Mouse (Mus musculus): ENCODE results near the gene Cacna1c. TPM values are rescaled to one million over a fixed set of nuclear protein-coding genes. Genes with fewer than 3 reads are reported as not detected.
"Not testable (repeated sequence)": the region's sequence is repeated elsewhere in the genome, so short reads cannot be mapped to it uniquely, and the experiment has no call there.

Cacna1c gene
- polyA plus RNA-seq, 1 experiment from 2014 or later: 5.2 TPM

- H3K36me3 ChIP-seq: peaks cover 19% of the 10 kb centered on the region
- H3K9me3 ChIP-seq: no peaks in the 10 kb centered on the region
- H3K4me1 ChIP-seq (replicated peaks): no peaks in the 10 kb centered on the region
- ATAC-seq: no peak
- H3K9ac ChIP-seq (replicated peaks): no peak overlapping the region
- no peak overlapping the region for H3K4me2 ChIP-seq (replicated peaks)
- no peak overlapping the region for H3K27ac ChIP-seq
- no peaks in the 10 kb centered on the region for H3K27me3 ChIP-seq
- WGBS: 94% methylated on average over 7 of the region's 7 CpGs
- no peak overlapping the region for H3K4me3 ChIP-seq (replicated peaks)
Measured at GRCm38 (mm10) chr6:118603825-118604224, 592.4 kb downstream of the Cacna1c start.

- Histone ChIP-seq H3K27ac (peak overlapping the region; percentile 35; the same call in 1 of the 2 replicates), H3K9me3 (no peaks in the 10 kb centered on the region), H3K4me3 (replicated peaks) (no peak overlapping the region), H3K9ac (replicated peaks) (no peak overlapping the region), H3K4me2 (replicated peaks) (no peak overlapping the region), H3K4me1 (replicated peaks) (peaks cover 22% of the 10 kb centered on the region), H3K36me3 (peaks cover 26% of the 10 kb centered on the region), H3K27me3 (peaks cover 23% of the 10 kb centered on the region)
- ATAC-seq: no peak
- WGBS: 67% methylated on average over 9 of the region's 9 CpGs
Measured at GRCm38 (mm10) chr6:118595681-118596055, 600.5 kb downstream of the Cacna1c start.

DNA sequence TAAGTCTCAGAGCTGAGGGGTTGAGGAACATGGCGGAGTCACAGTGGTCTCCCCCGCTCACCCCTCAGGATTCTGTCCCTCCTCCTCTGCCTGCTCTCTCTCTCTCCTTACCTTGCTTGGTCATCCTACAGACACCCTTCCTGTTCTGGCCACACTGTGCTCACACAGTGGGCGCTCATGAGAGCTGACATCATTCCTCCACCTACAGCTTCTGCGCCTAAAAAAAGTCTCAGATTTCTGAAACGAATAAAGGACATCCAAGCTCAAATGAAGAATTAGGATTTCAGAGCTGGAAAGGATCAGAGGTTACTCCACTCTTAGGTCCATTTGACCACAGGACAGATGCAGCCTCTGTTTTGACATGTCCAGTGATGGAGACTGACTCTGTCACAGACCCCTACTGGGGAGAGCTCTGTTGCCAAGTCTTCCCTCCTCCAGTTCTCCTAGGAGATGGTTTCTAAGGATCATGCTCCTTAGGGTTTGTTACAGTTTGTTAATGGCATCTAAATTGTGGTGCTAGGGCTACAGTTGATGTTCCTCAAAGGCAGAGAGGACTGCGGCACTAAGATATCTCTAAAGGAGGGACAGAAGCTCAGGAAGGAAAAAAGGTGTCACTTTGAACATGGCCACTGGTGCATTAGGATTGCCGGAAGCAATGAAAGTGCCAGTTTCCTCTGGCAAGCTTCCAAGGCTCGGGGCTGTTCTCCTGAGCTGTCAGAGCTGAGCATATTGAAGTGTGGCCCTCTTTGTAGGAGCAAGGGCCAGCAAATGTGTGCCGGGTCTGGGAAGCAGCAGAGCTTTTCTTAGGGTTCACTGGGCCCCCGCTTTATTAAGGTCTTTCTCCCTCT is 601.2 kb downstream of the Cacna1c start:
- 85% methylated on average over 10 of the region's 10 CpGs for WGBS
- H3K27me3 ChIP-seq: peaks cover 23% of the 10 kb centered on the region
- no peak for ATAC-seq

GRCm38 (mm10) chr6:118594070-118594469 is 602.1 kb downstream of the Cacna1c start:
- Histone ChIP-seq H3K4me3 (replicated peaks) (peak overlapping the region; percentile 41), H3K27me3 (peaks cover 23% of the 10 kb centered on the region), H3K4me1 (replicated peaks) (peaks cover 22% of the 10 kb centered on the region), H3K9ac (replicated peaks) (no peak overlapping the region; the same call in 1 of the 2 replicates), H3K4me2 (replicated peaks) (peak overlapping the region; percentile 75), H3K9me3 (no peaks in the 10 kb centered on the region), H3K27ac (no peak overlapping the region), H3K36me3 (peaks cover 26% of the 10 kb centered on the region)
- WGBS: 34% methylated on average over 10 of the region's 10 CpGs
- ATAC-seq: peak; percentile 51

More for the DNA sequence above, 601.2 kb downstream of the Cacna1c start:
- Histone ChIP-seq H3K4me3 (replicated peaks) (no peak overlapping the region), H3K9me3 (no peaks in the 10 kb centered on the region), H3K9ac (replicated peaks) (no peak overlapping the region), H3K27ac (no peak overlapping the region), H3K36me3 (peaks cover 26% of the 10 kb centered on the region), H3K4me1 (replicated peaks) (peaks cover 22% of the 10 kb centered on the region), H3K4me2 (replicated peaks) (no peak overlapping the region)

DNA sequence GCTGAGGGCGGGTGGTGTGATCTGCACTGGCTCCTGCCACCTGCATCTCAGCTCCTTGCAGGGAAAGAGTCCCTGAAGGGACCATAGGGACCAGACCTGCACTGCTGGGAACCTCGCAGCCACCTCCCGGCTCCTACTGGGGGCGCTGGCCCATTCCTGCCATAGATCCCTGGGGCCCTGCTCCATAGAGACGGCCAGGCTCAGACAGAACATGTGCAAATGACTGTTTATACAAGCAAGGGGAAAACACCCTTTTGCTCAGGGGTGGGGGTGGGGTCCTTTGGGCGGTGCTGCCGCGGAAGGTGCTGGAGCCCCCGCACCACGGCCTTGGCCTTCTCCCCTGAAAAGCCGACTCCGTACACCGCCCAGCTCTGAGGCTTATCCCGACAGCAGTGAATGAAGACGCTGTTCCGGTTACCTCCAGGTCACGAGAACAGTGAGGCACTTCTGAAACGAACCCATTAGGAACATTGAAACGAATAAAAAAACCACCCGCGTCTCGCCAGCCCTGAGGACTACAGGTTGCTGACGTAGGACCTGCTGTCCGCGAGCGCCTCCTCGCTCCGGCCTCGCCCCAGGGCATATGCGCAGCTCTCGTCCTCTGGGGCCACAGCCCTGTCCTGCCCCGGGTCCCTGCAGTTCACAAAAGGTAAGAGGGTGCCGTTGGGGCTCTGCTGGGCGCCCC is 602.7 kb downstream of the Cacna1c start:
- Histone ChIP-seq H3K4me3 (replicated peaks) (peak overlapping the region; percentile 41), H3K4me2 (replicated peaks) (peak overlapping the region; percentile 75), H3K9me3 (no peaks in the 10 kb centered on the region), H3K27ac (no peak overlapping the region), H3K36me3 (peaks cover 25% of the 10 kb centered on the region), H3K4me1 (replicated peaks) (peaks cover 22% of the 10 kb centered on the region), H3K9ac (replicated peaks) (peak overlapping the region; percentile 44), H3K27me3 (peaks cover 23% of the 10 kb centered on the region)
- under 1% methylated on average over 34 of the region's 34 CpGs for WGBS
- peak; percentile 80 for ATAC-seq

DNA sequence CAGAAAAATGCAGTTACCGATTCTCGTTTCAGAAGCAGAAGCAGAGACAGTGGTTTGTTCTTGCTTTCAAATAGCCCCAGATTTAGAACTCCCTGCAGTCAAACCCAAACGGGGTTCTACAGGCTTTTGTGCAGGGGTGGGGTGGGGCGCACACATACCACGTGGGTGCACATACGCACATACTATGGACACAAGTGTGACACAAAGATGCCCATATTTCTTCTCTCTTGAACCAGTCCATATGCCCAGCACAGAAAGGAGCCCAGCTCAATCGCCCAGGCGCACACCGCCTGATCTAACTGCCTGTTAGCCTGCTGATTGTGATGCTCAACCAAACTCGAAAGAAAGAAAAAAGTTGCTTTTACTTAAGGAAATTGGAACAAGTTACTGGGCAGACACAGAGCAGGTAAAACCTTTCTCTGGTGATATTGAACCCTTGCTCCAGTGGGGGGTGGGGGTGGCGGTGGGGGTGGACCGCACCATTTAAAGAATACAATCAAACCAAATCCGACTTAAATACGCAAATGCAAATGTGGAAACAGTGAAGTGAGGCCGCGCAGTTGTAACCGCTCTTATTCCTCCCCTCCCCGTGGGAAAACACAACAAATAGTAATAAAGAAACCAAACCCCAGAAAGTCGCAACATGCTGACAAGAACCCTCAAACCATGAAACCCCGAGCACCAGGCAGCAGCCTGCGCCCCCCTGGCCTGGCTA is 603.4 kb downstream of the Cacna1c start:
- H3K9me3 ChIP-seq: no peaks in the 10 kb centered on the region

GRCm38 (mm10) chr6:118578741-118579140 is 617.5 kb downstream of the Cacna1c start:
- H3K27me3 ChIP-seq; H3K4me3 ChIP-seq (replicated peaks); H3K9me3 ChIP-seq; H3K36me3 ChIP-seq; H3K9ac ChIP-seq (replicated peaks); H3K4me1 ChIP-seq (replicated peaks); ATAC-seq; H3K4me2 ChIP-seq (replicated peaks); H3K27ac ChIP-seq: not testable (repeated sequence)
- 82% methylated on average over 4 of the region's 4 CpGs for WGBS

More for the DNA sequence above, 603.4 kb downstream of the Cacna1c start:
- Histone ChIP-seq H3K36me3 (peaks cover 20% of the 10 kb centered on the region), H3K9ac (replicated peaks) (peak overlapping the region; percentile 44), H3K4me2 (replicated peaks) (peak overlapping the region; percentile 75), H3K4me1 (replicated peaks) (peaks cover 22% of the 10 kb centered on the region), H3K27me3 (peaks cover 23% of the 10 kb centered on the region), H3K27ac (no peak overlapping the region), H3K4me3 (replicated peaks) (peak overlapping the region; percentile 41)
- WGBS: 14% methylated on average over 21 of the region's 21 CpGs
- ATAC-seq: peak; percentile 1; the same call in 1 of the 2 replicates

DNA sequence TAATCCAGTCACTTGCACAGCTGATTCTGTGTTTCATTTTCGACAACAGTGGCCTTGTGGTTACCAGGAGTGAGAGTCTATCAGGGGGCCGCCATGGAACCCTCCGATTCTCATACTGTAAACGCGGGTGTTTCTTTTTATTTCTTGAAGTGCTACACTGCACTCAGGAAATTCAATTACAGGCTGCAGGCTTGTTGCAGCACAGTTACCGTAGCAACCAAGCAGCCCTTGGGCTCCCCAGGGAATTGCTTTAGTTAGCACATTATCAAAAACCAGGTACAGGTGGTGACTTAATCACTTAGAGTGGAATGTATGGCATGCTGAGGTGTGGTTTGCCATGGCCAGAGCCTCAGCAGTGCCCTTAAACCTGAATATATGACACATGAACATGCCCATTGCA is 621.9 kb downstream of the Cacna1c start:
- 0 out of 2 replicates have a peak overlapping the region, but pooled peaks have one; percentile 11 for H3K27ac ChIP-seq
- ATAC-seq: peak; percentile 45; the same call in 1 of the 2 replicates

DNA sequence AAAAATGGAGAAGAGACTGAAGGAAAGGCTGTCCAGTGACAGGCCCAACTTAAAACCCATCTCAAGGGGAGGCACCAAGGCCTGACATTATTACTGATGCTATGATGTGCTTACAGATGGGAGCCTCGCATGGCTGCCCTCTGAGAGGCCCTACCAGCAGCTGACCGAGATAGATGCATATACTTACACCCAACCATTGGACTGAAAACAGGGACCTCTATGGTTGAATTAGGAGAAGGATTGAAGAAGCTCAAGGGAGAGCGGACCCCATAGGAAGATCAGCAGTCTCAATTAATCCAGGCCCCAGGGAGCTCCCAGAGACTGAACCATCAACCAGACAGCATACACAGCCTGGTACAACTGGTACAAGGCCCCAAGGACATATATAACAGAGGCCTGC is 628.4 kb downstream of the Cacna1c start:
- ATAC-seq: no peak
- Histone ChIP-seq H3K9me3 (no peaks in the 10 kb centered on the region), H3K4me1 (replicated peaks) (peaks cover 13% of the 10 kb centered on the region), H3K4me3 (replicated peaks) (no peak overlapping the region), H3K27ac (no peak overlapping the region), H3K9ac (replicated peaks) (no peak overlapping the region), H3K27me3 (no peaks in the 10 kb centered on the region), H3K36me3 (no peaks in the 10 kb centered on the region), H3K4me2 (replicated peaks) (no peak overlapping the region)
- 93% methylated on average over 3 of the region's 3 CpGs for WGBS

More for the DNA sequence above, 621.9 kb downstream of the Cacna1c start:
- Histone ChIP-seq H3K27me3 (no peaks in the 10 kb centered on the region), H3K36me3 (no peaks in the 10 kb centered on the region), H3K9ac (replicated peaks) (no peak overlapping the region), H3K9me3 (no peaks in the 10 kb centered on the region), H3K4me3 (replicated peaks) (no peak overlapping the region), H3K4me2 (replicated peaks) (no peak overlapping the region), H3K4me1 (replicated peaks) (peaks cover 7% of the 10 kb centered on the region; the same call in 1 of the 2 replicates)
- 76% methylated on average over 6 of the region's 6 CpGs for WGBS

DNA sequence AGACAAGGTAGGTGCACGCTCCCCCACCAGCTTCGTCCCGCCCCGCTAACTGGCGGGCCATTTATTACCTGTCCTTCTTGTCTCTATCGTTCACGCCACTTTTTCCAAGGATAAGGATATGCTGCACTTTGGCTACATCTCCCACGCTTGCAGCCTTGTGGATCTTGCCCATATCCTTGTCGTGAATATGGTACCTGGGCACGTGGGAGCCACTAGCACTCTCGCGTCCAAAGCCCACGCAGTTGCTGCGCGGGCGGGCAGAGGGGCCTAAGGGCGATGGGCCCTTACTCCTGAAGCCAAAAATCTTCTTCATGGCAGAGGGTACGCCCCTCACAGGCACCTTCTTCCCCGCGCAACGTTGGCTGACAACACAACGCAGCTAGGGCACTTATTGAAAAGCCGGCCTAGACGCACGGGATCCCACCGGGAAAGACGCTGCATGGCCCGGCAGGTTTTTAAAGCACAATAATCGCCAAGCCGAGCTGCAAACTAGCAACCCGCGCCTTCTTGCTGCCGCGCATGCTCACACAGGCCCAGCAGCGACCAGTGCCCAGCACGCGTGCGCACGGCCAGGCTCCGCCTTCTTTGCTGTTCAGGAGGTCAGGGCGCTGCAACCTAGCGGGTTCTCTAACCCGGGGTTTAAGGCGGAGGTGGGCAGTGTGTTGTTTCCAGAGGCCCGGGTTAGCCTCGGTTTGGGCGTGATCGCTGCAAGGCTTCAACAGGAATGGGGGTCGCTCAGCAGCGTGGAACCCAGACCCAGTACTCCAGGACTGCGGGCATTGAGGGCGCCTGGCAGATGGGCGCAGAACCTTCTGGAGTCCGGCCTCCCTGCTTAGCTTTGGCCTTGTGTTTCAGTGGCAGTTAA is 634.2 kb downstream of the Cacna1c start, which contains the start of gene Ankrd26:
Ankrd26 (minus strand) TSS at position 482 of the 865 bp plus-strand sequence.
- 6% methylated on average over 54 of the region's 54 CpGs for WGBS
- ATAC-seq: peak; percentile 97
- H3K4me1 ChIP-seq (replicated peaks): peaks cover 42% of the 10 kb centered on the region
- no peaks in the 10 kb centered on the region for H3K27me3 ChIP-seq
- H3K27ac ChIP-seq: peak within 1 kb of the TSS; percentile 82
- H3K36me3 ChIP-seq: peaks cover 22% of the 10 kb centered on the region
- H3K9me3 ChIP-seq: no peaks in the 10 kb centered on the region
- peak within 1 kb of the TSS; percentile 78 for H3K4me3 ChIP-seq (replicated peaks)
- H3K4me2 ChIP-seq (replicated peaks): peak within 1 kb of the TSS; percentile 89
- H3K9ac ChIP-seq (replicated peaks): peak within 1 kb of the TSS; percentile 91

- H3K4me1 ChIP-seq (replicated peaks): peaks cover 42% of the 10 kb centered on the region
- no peaks in the 10 kb centered on the region for H3K27me3 ChIP-seq
- peak overlapping the region; percentile 91 for H3K9ac ChIP-seq (replicated peaks)
- peak overlapping the region; percentile 78 for H3K4me3 ChIP-seq (replicated peaks)
- H3K36me3 ChIP-seq: peaks cover 30% of the 10 kb centered on the region
- H3K27ac ChIP-seq: no peak overlapping the region
- peak overlapping the region; percentile 89 for H3K4me2 ChIP-seq (replicated peaks)
- H3K9me3 ChIP-seq: no peaks in the 10 kb centered on the region
- 85% methylated on average over 8 of the region's 8 CpGs for WGBS
- ATAC-seq: no peak
Measured at GRCm38 (mm10) chr6:118561225-118561624, 635.0 kb downstream of the Cacna1c start.

Data from midbrain, embryonic 13.5 days (tissue).